Mouse (Mus musculus) spleen, postnatal 10 days (tissue): ENCODE results near the gene Mgat1.

ENCODE experiments used
- DNase-seq, 2 experiments: peaks; one replicate each; pipeline ENCODE4 v3.0.0; 2021 to 2022; ENCODE audit warnings: low spot score in 2 of 2

The Mgat1 gene

GRCm38 (mm10) chr11:49241471-49241870, 2.5 kb upstream of the Mgat1 start:
- DNase-seq: no peak

- DNase-seq: no peak
These were observed 906 bp upstream of the Mgat1 start for GRCm38 (mm10) chr11:49242944-49243626.

GRCm38 (mm10) chr11:49244595-49244930, 572 bp downstream of the Mgat1 start:
- DNase-seq: no peak

- peak in 1 of 2 experiments; percentile 50 for DNase-seq
These were observed 1.2 kb downstream of the Mgat1 start for GRCm38 (mm10) chr11:49245176-49245575.

- DNase-seq: no peak
These were observed 1.8 kb downstream of the Mgat1 start for GRCm38 (mm10) chr11:49245634-49246415.

GRCm38 (mm10) chr11:49246523-49246922, 2.5 kb downstream of the Mgat1 start:
- no peak for DNase-seq

- peak in 1 of 2 experiments; percentile 49 for DNase-seq
These were observed 3.3 kb downstream of the Mgat1 start for GRCm38 (mm10) chr11:49247255-49247654.

GRCm38 (mm10) chr11:49248226-49248973, 4.4 kb downstream of the Mgat1 start:
- no peak for DNase-seq

- no peak for DNase-seq
These were observed 5.1 kb downstream of the Mgat1 start for GRCm38 (mm10) chr11:49248974-49249700.

- peak; percentile 47 to 78 for DNase-seq
These were observed 5.9 kb downstream of the Mgat1 start for GRCm38 (mm10) chr11:49249811-49250421.

- DNase-seq: peak; percentile 89 to 90
These were observed 6.7 kb downstream of the Mgat1 start for GRCm38 (mm10) chr11:49250422-49251379.

GRCm38 (mm10) chr11:49251380-49251761, 7.4 kb downstream of the Mgat1 start:
- DNase-seq: no peak

- peak in 1 of 2 experiments; percentile 42 for DNase-seq
These were observed 8.1 kb downstream of the Mgat1 start for GRCm38 (mm10) chr11:49252048-49252447.

GRCm38 (mm10) chr11:49253035-49253434, 9.0 kb downstream of the Mgat1 start:
- no peak for DNase-seq

GRCm38 (mm10) chr11:49259296-49259695, 15.3 kb downstream of the Mgat1 start:
- no peak for DNase-seq

- DNase-seq: no peak
These were observed 15.8 kb downstream of the Mgat1 start for GRCm38 (mm10) chr11:49259829-49260228.

- DNase-seq: no peak
These were observed 16.8 kb downstream of the Mgat1 start for GRCm38 (mm10) chr11:49260598-49261312.

GRCm38 (mm10) chr11:49261313-49261855, 17.4 kb downstream of the Mgat1 start:
- no peak for DNase-seq

- DNase-seq: no peak
These were observed 18.3 kb downstream of the Mgat1 start for GRCm38 (mm10) chr11:49262286-49262685.
